Mouse (Mus musculus): ENCODE measurements at regions not wholly inside any gene's neighbourhood (a gene's known extent, or its start where the extent isn't known, plus 50 kb on each side); places are given as distances from the start of the nearest gene placed in this dataset.

DNA sequence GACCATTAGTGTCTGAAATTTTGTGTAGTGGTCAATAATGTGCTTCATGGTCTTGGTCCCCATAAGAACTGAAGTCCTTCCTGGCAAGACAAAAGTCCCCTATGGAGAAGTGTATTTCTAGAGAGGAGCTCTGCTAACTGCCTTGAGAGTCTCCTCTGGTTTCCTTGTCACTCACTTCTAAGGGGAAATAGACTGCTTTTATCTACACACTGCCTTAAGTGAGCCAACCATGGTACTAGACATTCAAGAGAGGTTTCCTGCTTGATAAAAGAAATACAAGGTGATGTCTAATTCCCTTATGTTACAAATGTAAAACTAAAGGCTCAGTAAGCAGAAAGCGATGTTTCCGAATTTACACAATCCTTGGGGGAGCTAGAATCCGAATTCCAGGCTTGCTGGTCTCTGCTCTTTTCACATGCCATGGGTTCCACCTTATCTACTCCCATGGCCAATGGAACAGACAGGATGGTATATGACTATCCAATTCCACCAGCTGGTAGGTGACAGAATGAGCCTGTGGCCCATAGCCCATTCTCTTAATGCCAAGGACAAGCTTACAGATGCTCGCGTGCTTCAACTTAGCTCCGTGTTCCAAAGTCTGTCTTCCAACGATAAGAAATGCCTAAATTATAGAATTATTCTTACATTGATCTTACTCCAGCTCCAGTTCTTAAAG, 305.3 kb downstream of the Fam49a start:
- DNase-seq (ENCODE audit: low read depth): no peak

DNA sequence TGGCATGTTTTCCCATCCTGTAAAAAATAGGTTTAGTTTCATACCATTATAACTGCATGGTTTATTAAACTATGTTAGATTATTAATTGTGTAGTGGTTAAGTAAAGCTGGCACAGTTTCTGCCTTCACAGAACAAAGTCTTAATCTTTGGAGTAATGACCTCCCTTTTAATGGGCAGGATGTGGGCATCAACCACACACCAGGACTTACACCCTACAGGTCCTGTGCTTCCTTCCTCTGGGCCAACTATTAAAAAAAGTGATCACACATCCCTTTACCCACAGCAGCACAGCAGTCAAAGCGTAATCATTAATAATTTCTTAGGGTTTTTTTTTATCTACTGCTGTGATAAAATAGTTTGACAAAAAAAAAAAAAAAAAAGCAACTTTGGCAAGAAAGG, 300.3 kb downstream of the Fam49a start:
- DNase-seq (ENCODE audit: low read depth): no peak

DNA sequence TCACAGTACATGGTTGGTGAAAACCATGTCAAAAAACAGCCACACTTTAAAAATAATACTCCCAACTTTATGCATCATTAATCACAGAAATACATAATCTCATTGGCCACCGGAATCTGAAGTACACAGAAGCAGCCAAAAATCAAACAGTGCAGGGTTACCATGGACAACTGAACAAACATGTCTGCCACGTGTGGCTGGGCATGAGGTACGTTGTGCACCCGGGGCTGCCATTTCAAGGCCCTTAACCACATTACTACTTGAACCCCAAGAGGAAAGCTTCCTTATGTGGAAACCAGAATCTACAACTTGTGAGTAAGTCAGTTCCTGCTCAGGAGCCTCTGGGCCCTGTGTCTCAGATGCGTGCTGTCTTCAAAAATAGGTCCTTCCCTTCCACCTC, 289.9 kb downstream of the Fam49a start:
- no peak for DNase-seq (ENCODE audit: low read depth)

DNA sequence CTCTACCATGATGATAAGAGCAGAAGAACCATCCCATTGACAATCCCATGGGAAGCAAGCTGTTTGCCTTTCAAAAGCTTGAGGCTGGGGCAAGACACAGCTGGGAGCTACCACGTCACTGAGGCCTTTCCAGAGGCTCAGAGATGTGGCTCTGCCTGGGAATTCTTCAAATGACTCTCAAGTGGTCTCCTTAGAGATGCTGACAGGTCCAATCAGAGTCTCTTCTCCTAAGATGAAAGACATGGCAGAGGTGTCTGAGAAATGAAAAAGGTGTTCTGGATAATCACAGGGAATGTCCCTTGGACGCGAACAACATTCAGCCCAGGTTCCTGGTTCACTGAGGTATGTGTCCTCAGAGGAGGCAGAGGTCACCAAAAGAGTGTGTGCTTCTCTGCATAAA, 287.7 kb downstream of the Fam49a start:
- no peak for DNase-seq (ENCODE audit: low read depth)

DNA sequence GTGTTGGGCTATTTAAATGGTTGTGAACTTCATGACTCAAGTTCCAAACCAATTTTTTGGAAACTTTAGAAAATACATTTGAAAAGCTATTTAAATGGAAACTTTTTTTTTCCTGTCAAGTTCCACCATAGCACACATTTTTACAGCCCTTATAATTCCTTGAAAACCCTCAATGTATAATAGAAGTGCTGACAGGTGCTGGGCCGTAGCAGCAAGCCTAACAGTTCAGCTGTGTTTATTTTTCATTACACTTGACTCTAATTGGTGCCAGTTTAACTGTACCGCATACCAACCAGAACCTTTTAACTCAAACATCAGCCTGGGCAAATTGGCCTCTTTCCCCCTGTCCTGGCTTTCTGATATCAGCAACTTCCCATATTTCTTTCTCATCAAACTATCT, 286.7 kb downstream of the Fam49a start:
- DNase-seq (ENCODE audit: low read depth): no peak

- no peak for DNase-seq (ENCODE audit: low read depth)
Observed at GRCm38 (mm10) chr12:12547477-12547876, 285.5 kb downstream of the Fam49a start.

GRCm38 (mm10) chr12:12546372-12547031, 284.6 kb downstream of the Fam49a start:
- no peak for DNase-seq (ENCODE audit: low read depth)

DNA sequence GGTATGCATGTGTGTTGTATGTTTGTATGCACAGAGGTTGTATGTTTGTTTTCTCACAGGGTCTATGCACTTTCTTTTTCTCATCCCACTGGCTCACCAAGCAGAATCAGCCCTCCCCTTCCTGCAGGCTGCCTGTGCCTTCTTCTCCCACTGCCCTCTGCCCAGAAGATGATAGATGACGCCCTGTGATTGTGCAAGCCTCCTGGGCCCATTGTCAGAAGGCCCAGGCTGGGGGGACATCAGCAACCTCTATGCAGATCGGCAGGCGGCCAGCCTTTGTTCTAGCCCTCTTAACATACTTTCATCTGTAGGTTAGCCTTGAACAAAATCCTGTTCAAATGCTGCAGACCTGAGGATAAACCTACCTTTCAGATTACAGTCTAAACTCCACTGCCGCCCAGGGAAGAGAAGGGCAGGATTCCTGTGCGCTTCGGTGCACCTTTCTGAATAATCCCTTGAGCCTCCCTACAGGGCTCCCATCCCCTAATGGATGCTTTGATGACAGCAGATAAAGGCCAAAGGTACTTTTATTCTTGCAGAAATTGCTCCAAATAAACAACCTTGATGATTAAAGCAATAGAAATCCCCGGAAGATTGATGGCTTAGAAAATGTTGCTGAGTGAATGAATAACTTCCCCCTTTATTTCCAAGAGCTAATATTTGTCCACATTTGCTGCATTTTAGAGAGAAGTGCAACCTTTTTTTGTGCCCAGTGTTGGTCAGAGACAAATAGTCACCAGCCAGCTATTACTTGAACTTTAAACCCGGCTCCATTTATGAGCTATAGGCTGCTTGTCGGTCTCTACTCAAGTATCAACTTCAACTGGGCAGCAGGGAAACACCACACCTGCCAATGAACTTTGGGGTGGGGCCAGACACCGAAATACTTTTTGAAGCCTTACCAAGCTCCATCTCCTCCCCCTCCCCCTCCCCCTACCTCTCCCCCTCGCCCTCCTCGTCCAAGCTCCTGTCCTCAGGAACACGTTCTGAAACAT, 279.4 kb downstream of the Fam49a start:
- DNase-seq (ENCODE audit: low read depth): no peak

GRCm38 (mm10) chr12:12539291-12539690, 277.4 kb downstream of the Fam49a start:
- DNase-seq (ENCODE audit: low read depth): no peak

DNA sequence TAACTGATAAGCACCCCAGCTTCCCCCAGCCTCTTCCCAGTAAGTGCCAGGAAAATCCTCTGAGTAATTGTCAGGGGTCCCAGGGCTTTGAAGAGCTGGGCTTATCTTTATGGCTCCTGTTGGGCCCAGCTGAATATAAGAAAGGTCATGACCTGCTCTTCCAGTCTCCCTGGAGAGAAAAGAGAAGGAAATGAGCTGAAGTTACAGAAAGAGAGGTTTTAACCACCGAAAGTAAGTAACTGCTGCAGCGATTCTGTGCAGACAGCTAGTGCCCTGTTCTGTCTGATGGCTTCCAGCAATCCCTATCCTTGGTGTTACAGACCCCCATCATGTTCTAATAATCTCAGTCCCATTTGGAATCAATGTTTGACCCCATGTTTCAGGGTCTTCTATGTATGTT, 272.8 kb downstream of the Fam49a start:
- no peak for DNase-seq (ENCODE audit: low read depth)

- DNase-seq (ENCODE audit: low read depth): no peak
Observed at GRCm38 (mm10) chr12:12530796-12531195, 268.9 kb downstream of the Fam49a start.

- no peak for DNase-seq (ENCODE audit: low read depth)
Observed at GRCm38 (mm10) chr12:12529541-12529940, 267.6 kb downstream of the Fam49a start.

- DNase-seq (ENCODE audit: low read depth): no peak
Observed at GRCm38 (mm10) chr12:12528478-12528981, 266.6 kb downstream of the Fam49a start.

GRCm38 (mm10) chr12:12527766-12528477, 266.0 kb downstream of the Fam49a start:
- no peak for DNase-seq (ENCODE audit: low read depth)

- DNase-seq (ENCODE audit: low read depth): no peak
Observed at GRCm38 (mm10) chr12:12527366-12527765, 265.4 kb downstream of the Fam49a start.

DNA sequence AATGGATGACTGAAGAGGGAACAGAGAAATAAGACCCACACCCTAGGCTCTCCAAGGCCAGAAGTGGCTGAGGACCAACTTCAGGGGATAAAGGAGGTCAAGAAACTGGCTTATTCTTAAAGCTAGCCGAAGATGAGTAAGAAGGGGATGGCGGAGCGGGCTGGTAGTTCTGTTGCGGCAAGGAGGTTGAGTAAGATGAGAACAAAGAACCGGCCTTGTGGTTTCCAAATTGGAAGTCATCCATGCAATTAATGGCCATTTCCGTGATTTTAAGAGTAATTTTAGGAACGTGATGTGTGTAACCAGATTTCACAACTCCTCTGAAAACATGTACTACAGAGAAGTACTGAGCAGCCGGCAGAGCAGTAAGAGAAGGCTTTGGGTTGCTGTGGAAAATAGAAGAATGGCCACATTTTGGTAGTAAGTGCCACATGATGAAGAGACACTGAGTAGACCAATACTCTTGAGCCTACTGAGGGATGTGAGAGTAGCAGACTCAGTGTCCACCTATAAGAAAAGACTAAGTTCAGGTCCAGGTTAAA, 258.4 kb downstream of the Fam49a start:
- DNase-seq (ENCODE audit: low read depth): no peak

GRCm38 (mm10) chr12:12518490-12519070, 256.6 kb downstream of the Fam49a start:
- no peak for DNase-seq (ENCODE audit: low read depth)

DNA sequence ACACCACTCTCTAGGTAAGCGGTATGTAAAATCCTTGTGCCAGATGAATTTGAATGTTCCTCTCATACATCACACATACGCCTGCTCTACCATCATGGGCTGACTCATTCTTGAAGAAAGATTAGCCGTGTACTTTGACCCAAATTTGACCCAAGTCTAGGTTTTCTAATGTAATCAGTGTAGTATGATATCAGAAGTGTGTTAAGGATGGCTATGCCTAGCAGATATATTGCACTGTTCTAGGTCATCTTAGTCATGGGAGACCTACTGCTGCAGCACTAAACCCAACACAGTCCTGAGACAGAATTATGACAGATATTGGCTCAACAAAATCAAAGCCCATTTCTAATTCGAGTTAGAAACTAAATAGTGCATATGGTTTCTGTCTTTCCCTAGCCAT, 255.1 kb downstream of the Fam49a start:
- DNase-seq (ENCODE audit: low read depth): no peak

DNA sequence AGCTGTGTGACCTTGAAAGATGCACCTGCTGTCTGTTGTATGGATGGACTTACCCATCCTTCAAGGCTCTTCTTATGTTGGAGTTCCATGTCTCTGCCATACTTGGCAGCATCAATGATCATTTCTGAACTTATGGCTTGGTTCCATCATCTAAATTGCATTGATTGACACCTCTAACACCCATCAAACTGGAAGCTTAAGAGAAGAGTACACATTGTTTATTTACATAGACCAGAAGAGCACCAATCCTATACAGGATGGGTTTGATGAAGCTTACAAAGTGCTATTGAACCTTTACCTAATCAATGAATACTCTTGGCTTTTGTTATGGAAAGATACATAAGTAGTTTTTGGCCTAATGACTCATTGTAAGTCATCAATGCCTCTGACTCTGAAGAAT, 248.8 kb downstream of the Fam49a start:
- DNase-seq (ENCODE audit: low read depth): no peak

DNA sequence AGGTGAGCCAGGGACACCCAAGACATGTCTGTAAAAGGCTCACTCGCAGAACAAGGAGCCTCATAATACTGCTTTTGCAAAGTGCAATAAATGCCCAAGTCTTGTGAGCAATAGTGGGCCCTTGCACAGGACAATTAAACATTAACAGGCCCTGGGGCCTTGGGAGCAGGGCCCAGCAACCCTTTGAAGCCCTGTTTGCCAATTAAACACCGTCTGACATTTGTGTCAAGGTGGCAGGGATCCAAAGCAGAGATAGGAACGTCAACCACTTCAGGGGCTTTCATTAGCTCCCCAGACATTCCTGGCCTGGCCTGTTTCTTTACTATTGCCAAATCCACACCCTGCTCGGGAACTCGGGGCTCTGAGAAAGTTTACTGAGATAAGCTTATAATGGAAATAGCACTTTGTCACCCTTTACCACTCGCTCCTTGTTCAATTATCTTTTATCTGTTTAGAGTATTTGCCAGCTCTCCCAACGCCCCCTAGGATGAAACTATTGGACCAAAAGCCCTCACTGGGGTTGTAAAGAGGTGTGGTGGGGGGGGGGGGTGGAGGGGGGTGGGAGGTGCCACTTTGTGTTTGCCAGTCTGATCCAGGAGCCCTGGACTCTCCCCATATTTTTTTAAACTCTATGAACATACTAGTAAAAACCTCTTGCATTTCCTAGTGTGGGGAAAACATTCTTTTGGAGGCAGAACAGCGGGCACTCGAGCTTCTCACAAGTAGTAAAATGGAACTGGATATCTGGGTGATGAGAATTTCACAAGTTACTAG, 247.4 kb downstream of the Fam49a start:
- DNase-seq (ENCODE audit: low read depth): no peak
